Mouse (Mus musculus) yolk sac, embryonic 10.5 days (tissue): Measurements from ENCODE around the gene Dclre1a.
"Not testable (repeated sequence)": the region's sequence is repeated elsewhere in the genome, so short reads cannot be mapped to it uniquely, and the experiment has no call there.

Experiments
- DNase-seq: peaks from one replicate; pipeline ENCODE4 v3.0.0-alpha.2; 2017; ENCODE audit warnings: low spot score

The Dclre1a gene

DNA sequence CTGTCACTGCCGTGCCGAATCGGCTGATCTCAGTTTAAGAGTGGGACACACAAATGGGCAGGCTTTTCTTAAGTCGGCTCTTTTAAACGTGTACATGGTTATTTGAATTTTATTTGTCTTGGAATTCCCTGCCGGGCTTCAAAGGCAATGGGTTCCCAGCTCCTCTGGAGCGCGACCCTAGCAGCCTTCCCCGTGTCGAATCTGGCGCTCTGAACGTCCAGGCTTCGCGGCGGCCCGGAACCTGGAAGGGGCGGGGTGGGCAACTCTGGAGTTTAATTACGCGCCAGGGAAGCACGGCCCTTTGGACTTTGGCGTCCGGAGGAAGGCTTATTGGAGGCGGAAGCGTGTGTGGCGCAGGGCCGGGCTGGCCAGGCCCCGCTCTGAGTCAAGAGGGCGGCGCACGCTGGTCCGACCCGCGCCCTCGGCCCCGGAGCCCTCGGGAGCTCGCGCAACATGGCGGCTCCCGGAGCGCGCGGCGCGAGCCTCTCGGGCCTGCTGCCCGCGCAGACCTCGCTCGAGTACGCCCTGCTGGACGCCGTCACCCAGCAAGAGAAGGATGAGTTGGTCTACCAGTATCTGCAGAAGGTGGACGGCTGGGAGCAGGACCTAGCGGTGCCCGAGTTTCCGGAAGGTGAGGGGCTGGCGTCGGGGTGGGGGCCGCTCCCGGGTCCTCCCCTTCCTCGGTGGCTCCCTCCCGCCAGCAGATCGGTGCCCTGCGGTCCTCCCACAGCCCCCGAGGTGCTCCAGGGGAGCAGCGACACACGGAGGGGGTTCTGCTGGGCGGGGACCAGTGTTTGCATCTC lies 409 bp upstream of the Dclre1a start, which contains the start of gene Nhlrc2:
Nhlrc2 (plus strand) TSS at position 32 of the 803 bp plus-strand sequence.
- DNase-seq: peak; percentile 94

DNA sequence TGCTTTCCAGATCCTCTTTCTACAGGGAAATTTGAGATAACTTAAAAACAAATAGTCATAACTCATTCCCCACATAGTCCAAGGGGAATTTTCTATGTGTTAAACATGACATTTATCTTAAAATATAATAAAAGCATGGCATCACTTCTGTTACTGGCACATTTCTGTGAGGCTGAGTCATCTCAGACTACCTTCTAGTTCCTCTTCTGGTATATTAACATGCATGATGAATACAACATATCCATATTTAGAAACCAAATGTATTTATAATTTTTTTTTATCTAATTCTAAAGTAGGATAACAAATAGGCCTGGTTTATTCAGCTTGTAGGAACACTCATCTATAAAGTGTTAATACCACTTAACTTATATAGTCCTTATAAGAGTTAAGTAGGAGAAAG lies 2.0 kb downstream of the Dclre1a start:
- no peak for DNase-seq

DNA sequence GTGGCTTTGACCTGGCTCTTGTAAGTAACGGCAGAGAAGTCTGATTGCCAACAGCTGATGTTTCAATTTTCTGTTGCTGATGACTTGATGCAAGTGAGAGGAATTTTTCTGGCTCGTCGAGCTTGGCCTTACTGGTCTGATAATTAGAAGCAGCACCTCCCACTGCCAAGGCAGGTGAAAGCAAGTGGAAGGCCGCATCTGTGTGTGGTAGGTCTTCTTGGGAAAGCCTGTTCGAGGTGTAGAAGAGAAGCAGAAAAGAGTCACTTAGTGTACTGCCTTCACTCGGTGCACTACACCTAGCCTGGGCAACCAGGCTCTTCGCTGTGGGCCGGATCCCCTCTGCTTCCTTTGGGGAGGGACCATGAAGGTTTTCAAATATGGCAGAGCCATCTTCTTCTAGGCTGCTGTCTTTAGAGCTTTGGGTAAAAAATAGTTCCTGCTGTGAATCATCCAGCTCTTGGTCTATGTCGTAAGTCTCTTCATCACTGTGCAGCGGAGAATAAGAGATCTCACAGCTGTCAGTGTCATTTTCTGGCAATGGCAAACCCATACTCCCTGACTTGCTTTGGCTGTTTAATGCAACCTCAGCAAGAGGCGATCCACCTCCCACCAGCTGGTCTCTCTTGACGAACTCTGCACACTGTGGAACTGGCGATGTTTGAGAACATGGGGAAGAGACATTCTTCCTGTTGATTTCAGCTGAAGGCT lies 3.2 kb downstream of the Dclre1a start:
- DNase-seq: no peak

DNA sequence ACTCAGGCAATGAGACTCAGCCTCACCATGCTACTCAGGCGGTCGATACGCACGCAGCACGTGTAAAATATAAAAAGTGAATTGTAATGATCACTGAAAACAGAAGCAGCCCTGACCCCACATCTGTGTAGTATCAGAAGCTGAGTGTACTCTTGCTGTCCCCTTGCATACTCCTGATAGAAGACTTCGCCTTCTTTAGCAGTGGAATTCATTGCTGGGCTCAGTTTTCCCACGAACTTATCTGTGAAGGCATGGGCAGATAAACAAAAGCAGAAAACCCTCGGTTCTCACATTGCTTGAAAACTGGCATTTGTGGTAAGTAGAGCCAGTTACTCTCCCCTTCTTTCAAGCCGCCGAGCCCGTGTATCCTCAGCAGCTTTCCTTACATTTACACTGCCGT lies 4.7 kb downstream of the Dclre1a start:
- DNase-seq: no peak

DNA sequence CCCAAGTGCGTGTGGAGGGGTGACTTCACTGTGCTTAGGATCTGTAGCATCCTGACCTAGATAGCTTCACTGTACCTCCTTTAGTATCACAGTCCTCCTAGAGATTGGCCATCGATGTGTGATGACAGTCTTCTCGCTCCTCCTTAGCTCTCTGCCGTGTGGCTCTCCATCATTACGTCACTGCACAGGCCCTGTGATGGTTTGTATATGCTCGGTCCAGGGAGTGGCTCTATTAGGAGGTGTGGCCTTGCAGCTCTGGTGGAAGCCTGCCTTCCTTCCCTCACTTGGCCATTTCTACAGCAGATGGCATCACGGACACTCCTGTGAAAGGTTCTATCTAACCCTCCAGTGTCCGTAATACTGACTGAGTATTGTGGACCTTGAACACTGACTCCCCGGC lies 12.3 kb downstream of the Dclre1a start:
- no peak for DNase-seq

DNA sequence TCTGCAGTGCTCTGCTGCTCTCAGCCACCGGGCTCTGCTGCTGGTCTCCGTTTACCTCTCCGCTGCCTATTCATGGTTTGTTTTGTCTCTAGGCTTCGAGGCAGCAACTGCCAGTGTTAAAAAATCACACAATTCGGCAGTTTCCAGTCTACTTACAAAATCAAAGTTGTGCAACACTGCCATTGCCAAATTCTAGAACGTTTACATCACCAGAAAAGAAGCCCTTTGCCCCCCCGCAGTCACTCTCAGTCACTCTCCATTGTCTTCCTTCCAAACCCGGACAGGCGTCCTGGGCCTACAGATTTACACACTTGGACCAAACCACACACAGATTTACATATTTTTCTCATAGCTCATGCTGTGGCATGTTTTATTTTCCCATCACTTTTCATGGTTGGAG lies 13.0 kb downstream of the Dclre1a start:
- peak; percentile 22 for DNase-seq

DNA sequence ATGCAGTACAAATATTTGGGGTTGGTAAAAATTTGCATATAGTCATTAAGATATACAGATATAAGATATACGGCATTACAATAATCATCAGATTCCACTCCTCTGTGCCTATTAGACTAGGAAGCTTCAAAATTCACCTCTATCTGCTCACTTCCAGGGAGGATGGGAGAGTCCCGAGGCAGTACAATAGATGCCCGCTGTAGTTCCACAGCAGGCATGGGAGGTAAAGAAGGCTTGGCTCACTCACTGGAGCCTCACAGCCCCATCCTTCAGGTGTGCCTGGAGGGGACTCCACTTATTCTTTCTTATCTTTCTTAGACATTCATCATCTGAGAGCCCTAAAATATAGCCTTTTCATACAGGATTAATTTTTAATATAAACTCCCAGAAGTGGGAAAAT lies 13.7 kb downstream of the Dclre1a start:
- DNase-seq: no peak

DNA sequence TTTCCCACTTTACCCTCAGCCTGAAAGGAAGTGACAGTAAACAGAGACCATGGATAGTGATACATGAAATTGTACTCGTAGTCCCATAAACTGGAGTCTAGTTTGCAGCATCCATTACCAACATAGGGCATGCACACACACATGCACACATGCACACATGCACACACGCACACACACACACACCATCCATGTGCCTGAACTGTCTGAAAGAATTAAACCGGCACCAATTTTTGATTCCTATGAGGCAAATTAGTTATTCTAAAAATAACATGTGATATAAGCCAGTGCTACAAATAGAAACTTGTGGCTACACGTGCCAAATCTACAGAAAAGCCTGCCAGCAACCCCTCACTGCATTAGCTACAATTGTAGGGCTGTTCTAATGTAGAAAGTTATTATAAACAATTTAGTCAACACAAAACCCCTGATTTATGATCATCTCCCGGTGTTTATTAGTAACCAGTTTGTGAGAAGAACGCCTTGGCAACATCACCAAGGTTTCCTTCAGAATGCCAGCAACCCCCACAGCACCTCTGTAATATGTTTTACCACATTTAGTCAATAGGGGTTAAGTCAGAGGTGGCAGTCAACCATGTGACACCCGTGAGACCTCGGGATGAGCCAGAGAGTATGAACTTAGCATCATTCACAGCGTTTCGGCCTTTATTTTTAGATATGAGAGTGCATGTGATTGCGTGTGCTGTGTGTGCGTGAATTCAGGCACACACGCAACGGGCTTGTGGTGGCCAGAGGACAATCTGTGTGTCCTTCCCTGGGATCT lies 14.5 kb downstream of the Dclre1a start:
- DNase-seq: no peak

DNA sequence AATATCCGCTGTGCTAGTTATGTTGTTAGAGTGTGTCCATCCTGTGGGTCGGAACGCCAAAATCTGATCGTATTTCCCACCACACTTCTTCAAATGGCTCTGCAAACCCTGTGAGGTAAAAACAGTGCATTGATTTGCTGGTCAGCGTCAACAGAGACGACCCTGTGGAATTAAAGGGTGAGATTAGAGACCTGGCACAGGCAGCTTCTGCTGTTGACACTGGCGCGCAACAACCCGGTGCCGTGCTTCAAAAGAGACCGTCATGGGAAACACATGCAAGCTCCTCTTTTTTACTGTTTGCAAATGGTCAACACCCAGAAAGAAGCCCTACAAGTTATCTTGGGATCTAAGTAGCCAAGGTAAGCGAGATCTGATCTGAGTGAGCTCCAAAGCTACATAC lies 16.8 kb downstream of the Dclre1a start:
- no peak for DNase-seq

DNA sequence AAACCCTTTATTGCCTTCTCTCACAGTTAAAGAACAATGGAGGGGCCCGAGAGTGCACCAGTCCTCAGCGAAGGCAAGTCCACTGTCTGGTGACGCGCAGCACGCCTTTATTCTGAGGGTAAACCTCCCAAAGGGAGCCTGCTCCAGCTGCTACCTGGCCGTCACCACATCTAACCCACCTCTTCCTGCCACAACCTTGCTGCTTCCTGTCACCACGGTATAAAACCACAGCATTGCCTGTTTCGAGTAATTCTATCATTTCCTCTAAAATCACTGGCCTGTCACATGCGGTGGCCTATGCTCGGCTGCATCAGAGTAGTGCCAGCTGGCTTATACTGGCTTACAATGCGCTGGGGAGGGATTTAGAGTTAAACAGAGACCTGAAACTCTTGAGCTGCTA lies 17.5 kb downstream of the Dclre1a start:
- DNase-seq: not testable (repeated sequence)

DNA sequence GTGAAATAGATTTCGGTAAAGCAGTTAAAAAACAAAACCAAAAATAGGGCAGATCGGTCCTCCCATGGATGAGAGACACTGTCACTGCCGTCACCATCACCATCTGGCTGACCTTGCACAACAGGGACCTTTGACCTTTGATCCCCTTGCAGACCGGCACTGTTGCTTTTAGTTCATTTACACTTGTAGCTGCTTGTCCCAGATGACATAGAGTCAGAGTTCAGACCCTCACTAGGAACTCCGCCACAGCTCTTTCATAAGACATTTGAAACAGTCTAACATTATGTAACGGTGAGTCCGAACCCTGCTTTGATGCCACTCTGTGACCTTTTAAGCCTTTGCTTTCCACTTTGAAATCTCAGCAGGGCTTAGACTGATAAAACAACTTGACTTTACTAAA lies 28.6 kb downstream of the Dclre1a start:
- not testable (repeated sequence) for DNase-seq

DNA sequence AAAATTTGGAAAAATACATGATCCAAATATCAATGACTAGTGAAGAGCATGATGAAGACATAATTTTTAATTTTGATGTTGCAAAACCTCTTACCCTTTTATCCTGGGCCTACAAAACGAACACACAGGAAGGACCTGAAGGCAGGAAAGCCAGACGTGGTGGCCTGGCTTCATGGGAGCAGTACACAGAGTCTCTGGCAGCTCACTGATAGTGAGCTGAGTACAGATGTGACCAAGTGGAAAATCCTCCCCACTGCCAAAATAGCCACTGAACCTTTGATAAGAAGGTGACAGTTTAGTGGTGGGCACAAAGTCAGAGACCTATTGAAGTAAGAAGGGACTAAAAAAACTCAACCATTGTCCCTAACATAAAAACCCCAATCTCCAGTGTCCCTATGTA lies 34.5 kb downstream of the Dclre1a start:
- not testable (repeated sequence) for DNase-seq

DNA sequence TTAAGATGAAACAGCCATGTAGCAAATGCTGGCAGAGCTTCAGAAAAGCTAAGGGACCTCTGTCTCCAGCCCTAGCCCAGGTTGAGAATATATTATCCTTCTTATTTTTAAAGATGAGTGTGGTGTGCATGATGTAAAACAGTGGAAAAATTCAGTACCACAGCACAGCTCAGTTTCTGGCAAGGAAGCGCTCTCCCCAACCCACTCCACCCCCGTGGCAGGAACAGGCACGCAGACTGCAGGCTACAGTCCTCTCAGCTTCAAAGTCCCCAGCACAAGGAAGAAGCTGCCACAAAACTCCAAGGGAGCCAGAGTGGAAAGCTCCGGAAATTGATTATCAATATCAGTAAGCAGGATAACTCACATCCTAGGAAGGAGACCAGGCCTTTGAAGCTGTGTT lies 36.8 kb downstream of the Dclre1a start:
- DNase-seq: not testable (repeated sequence)

DNA sequence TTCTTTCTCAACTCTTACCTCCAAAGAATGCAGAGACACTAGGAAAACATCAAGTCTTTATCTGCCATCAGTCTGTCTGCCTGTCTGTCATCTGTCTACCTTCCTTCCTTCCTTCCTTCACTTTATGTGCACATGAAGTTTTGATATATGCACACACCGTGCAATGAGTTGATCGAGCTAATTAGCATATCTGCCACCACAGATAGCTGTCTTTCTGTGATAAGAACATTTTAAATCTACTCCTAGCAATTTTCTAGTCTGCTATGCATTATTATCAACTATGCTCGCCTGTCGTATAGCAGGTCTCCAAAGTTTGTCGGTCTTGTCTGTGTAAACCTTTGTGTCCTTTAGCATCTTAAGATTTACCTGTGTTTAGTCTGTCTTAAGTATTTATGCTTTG lies 44.5 kb downstream of the Dclre1a start:
- DNase-seq: not testable (repeated sequence)

DNA sequence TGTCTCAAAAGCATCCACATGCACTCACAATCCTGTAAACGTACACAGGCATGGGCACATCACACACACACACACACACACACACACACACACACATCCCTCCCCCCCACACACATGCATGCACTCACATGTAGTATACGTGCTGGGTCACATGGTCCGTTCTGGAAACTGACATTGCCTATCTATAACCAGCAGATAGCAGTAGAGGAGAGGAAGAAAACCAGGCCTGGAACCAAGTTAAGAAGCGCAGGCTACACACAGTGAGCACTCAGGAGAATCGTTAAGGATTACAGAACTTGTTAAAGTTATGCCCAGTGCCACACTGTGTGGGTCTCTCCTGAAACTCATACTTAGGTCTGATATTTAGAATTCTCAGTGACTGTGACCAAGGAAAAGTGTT lies 45.0 kb downstream of the Dclre1a start:
- DNase-seq: not testable (repeated sequence)

DNA sequence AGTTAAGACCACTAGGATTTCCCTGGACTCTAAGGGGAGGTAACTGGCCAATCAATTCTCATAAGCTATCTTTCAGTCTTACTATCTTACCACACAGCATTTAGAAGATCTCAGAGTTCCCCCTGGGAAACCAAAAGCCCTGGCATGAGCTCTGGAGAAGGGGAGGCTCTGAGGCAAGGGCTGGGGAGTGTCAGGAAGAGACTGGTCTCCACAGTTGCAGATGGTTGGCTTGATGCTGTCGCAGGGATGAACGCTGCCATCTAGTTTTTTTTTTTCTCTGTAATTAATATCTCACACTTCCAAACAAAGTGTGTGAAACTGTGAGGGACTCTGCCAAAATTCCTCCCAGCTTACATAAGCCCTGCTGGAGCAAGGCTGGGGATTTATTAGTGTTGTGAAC lies 53.9 kb downstream of the Dclre1a start:
- DNase-seq: not testable (repeated sequence)

DNA sequence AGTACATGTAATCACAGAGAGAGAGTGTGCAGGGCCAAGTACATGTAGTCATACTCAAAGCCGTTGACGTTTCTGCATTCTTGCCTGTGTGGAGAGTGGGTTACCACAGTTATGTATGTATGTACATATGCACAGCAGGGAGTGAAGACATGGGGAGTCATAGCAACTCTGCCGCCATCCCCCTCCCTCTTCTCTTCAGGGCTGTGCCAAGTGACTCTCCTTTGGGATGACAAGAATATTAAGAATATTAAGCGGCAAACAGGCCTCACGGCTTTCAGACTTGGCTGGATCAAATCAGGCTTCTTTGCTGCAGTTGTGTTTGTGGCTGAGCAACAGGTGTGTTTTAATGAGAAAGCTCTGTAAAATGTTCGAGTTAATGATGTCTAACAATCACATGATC lies 58.4 kb downstream of the Dclre1a start:
- no peak for DNase-seq

DNA sequence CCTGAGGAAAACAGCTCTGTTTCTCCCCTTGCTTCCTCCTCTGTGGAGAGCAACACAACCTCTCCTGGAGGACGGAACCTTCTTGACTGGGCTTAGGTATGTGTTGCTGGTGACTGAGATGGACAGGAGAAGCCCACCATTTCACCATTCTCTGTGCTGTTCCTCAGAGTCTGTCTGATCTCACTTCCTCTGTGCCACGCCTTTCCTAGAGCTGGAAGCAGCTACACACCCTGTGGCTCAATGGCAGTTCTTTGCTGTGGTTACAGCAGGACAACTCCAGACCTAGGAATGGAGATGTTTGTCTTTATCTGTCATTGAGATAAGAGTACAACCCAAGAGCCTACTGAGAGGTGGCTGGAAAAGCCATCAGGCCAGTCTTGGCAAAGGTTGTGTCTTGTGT lies 60.7 kb downstream of the Dclre1a start:
- no peak for DNase-seq

DNA sequence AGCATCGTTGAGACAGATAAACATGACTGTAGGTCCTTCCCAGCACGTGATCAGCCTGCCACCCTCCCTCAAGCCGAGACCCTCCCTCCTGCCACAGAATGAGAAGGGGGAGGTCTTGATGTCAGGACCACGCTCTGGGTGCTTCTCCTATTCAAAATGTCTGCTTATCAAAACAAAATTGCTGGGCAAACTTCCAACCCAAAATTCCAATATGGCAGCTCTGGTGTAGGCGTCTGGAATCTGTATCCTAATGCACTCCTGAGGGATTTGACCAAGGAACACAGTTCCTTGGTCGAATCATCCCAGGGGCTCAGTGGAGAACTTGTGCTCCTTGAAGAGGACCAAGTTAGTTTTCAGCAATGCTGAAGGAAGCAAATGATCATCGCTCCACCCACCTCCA lies 61.1 kb downstream of the Dclre1a start:
- no peak for DNase-seq

DNA sequence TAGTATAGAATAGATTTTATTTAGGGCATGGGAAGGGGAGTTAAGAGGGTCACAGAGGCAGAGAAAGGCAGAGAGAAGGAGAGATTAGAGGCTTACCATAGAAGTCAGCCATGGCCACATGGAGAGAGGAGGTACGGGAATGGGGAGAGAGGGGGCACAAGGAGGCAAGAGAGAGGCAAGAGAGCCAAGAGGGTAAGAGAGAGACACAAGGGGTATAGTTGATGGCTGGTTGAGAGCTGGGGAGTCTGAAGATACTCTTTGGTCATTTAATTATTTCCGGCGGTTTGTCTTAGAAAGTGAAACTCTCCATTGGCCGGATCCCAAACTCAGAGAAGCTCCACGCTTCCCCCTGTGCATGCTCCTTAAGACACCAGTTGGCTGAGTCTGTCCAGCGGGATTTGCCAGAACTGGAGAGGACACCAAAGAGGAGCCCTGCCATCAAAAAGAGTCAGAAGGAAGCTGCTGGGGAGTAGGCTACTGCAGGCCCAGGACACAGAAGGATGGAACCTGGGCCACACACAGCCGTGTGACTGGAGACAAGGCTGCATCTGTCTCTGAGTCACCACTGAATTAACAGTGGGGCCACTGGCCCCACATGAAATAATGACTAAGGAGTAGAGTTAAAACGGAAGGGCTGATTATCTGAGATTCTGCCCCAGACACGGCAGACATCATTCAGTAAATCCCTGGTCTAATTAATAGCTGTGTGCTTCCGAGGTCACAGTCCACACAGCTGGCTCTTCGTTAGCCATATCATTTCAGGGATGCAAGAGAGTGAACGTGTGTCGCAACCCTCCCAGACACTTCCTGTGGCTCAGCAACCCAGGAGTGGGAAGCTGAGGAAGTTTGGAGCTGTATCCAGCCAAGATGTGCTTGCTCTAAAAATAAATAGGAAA lies 62.4 kb downstream of the Dclre1a start:
- DNase-seq: no peak

DNA sequence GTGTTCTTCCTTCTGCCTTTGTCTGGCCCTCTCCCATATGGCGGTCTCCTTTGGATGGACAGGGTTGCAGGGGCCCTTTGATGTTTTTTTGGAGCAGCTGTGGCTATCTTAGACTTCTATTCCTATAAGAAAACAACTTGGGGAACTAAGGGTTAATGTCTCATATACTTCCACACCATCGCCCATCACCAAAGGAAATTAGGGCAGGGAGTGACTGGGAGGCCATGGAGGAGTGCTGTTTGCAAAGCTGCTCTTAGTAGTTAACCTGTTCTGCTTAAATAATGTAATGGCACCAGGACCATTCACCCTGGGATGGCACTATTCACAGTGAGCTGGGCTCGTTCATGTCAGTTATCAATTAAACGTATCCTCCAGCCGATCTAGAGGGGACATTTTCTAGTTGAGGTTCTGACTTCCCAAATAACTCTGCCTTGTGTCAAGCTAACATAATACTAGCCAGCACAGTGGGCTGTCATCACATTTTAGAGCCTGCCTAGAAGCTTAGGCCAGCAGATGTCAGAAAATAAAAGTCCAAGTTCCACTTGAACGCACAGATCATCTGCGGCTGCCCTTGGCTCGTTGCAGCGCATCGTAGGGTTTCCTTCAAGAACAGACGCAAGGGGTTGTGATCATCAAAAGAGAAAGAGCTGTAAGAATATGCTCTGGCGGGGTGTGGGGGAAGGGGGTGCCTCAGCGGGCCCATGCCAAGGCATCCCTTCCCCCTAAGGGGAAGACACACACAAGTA lies 63.2 kb downstream of the Dclre1a start:
- no peak for DNase-seq
